In the genomic region with DNA sequence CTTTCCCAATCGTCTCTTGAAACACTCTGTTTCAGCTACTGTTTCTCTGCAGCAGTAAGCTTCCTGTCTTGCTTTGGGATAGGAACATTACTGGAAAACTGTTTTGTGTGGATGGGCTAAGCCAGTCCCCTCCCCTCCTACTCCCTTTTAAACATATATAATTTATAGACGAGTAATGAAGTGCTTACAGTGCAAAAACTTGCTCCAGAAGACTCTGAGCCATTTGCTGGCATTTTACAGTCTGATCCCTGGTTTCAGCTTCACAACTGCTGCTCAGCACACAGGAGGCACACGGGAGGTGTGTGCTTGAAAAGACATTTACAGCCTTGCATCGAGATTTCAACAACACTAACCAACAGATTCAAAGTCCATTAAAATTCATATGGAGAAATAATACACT, we compare ENCODE assay signal across 25 mouse cellular contexts.
A peak's percentile ranks its signal among the peaks of the same experiment; 100 is the strongest.
DNase-seq lines count a peak whose midpoint lies in the region; ATAC-seq and TF ChIP-seq lines count a peak whose summit lies in the region.
"Had no signal": no experiment of that assay in that cellular context is flagged by ENCODE, and none has a peak within 500 bp of the region (broad histone marks: within the 10 kb centered on the region; RNA-seq: fewer than 3 reads in every experiment).

No protein-coding gene starts in this region.

- TF ChIP-seq CTCF in liver, adult 2 months (IDR thresholded peaks at IDR 0.05; ENCODE audit: low read depth, low read length) = no peak

- H3K79me2 ChIP-seq in liver, adult 2 months (ENCODE audit: control insufficient read depth, insufficient read depth, low read length) = no peaks in the 10 kb centered on the region

- no peak overlapping the region for H3K9ac ChIP-seq in intestine, embryonic 14.5 days (ENCODE audit: low read length)
- no peak overlapping the region for H3K9ac ChIP-seq in intestine, embryonic 16.5 days (ENCODE audit: low read depth, low read length)
- H3K9ac ChIP-seq in liver, adult 2 months (ENCODE audit: low read depth, low read length) = no peak overlapping the region
- no peak overlapping the region for H3K9ac ChIP-seq in liver, embryonic 11.5 days (ENCODE audit: low read depth, low read length)
- no peak overlapping the region for H3K9ac ChIP-seq in lung, embryonic 16.5 days (ENCODE audit: low read length)
- no peak overlapping the region for H3K9ac ChIP-seq in limb, embryonic 15.5 days
- H3K9ac ChIP-seq: forebrain, postnatal 0 days; heart, embryonic 15.5 days; hindbrain, embryonic 13.5 days had no signal

- no peak for TF ChIP-seq POLR2A in liver, adult 2 months (IDR thresholded peaks at IDR 0.05; ENCODE audit: extremely low read depth, insufficient read depth, low read length)

- peak overlapping the region; percentile 14; the same call in 1 of the 2 replicates for H3K27ac ChIP-seq in intestine, embryonic 14.5 days (ENCODE audit: low read depth)
- H3K27ac ChIP-seq in intestine, embryonic 16.5 days (ENCODE audit: low read length) = no peak overlapping the region
- no peak overlapping the region for H3K27ac ChIP-seq in liver, adult 2 months (replicated peaks; ENCODE audit: insufficient read depth, low read depth, low read length)
- H3K27ac ChIP-seq in liver, embryonic 11.5 days (ENCODE audit: low read depth, low read length) = no peak overlapping the region
- H3K27ac ChIP-seq in lung, embryonic 16.5 days (ENCODE audit: low read length) = no peak overlapping the region
- peak overlapping the region; percentile 60 for H3K27ac ChIP-seq in limb, embryonic 15.5 days
- H3K27ac ChIP-seq: gastrocnemius, adult 2 months; heart, embryonic 15.5 days; hindbrain, embryonic 10.5 days; hindbrain, embryonic 13.5 days had no signal

- no peak overlapping the region for H3K4me2 ChIP-seq in intestine, embryonic 14.5 days (ENCODE audit: low read length)
- no peak overlapping the region for H3K4me2 ChIP-seq in intestine, embryonic 16.5 days (ENCODE audit: low read depth, low read length)
- no peak overlapping the region for H3K4me2 ChIP-seq in liver, embryonic 11.5 days
- H3K4me2 ChIP-seq in lung, embryonic 16.5 days (ENCODE audit: low read depth, low read length) = no peak overlapping the region
- no peak overlapping the region for H3K4me2 ChIP-seq in limb, embryonic 15.5 days
- H3K4me2 ChIP-seq: heart, embryonic 11.5 days; heart, embryonic 15.5 days; hindbrain, embryonic 13.5 days had no signal

- no peaks in the 10 kb centered on the region for H3K36me3 ChIP-seq in intestine, embryonic 14.5 days (ENCODE audit: control insufficient read depth, insufficient read depth, low read length)
- no peaks in the 10 kb centered on the region for H3K36me3 ChIP-seq in intestine, embryonic 16.5 days (ENCODE audit: control insufficient read depth, insufficient read depth, low read length)
- no peaks in the 10 kb centered on the region for H3K36me3 ChIP-seq in liver, adult 2 months (ENCODE audit: control insufficient read depth, insufficient read depth, low read length)
- no peaks in the 10 kb centered on the region for H3K36me3 ChIP-seq in liver, embryonic 11.5 days (ENCODE audit: control insufficient read depth, insufficient read depth, low read length)
- H3K36me3 ChIP-seq in lung, embryonic 16.5 days (ENCODE audit: control insufficient read depth, insufficient read depth, low read length) = no peaks in the 10 kb centered on the region
- H3K36me3 ChIP-seq in limb, embryonic 15.5 days = no peaks in the 10 kb centered on the region
- H3K36me3 ChIP-seq: heart, embryonic 15.5 days; hindbrain, embryonic 10.5 days; hindbrain, embryonic 13.5 days had no signal

- no peak overlapping the region for H3K4me3 ChIP-seq in intestine, embryonic 14.5 days (ENCODE audit: low read depth, low read length)
- no peak overlapping the region for H3K4me3 ChIP-seq in intestine, embryonic 16.5 days (ENCODE audit: low read length)
- no peak overlapping the region for H3K4me3 ChIP-seq in liver, adult 2 months (ENCODE audit: insufficient read depth, low read depth, low read length)
- H3K4me3 ChIP-seq in liver, embryonic 11.5 days (ENCODE audit: low read depth, low read length) = no peak overlapping the region
- H3K4me3 ChIP-seq in lung, embryonic 16.5 days (ENCODE audit: low read length) = no peak overlapping the region
- no peak overlapping the region for H3K4me3 ChIP-seq in limb, embryonic 15.5 days
- H3K4me3 ChIP-seq: gastrocnemius, adult 2 months; heart, embryonic 15.5 days; hindbrain, embryonic 10.5 days; hindbrain, embryonic 13.5 days had no signal

- no peak for DNase-seq in intestine, embryonic 14.5 days (ENCODE audit: low spot score)
- peak; percentile 56 for DNase-seq in liver, adult 2 months (ENCODE audit: extremely low read depth, low read depth, low spot score)
- no peak for DNase-seq in liver, embryonic 11.5 days (ENCODE audit: low spot score)
- no peak for DNase-seq in lung, postnatal 4 days
- DNase-seq: adrenal gland, postnatal 10 days; adrenal gland, postnatal 36 days; cerebellum, adult 18-20 months; cerebellum, adult 9-10 months; cerebellum, postnatal 14 days; forebrain, postnatal 0 days; gastrocnemius, adult 2 months; gastrocnemius, postnatal 14 days; heart, adult 11 months; heart, postnatal 10 days; heart, postnatal 36 days had no signal

- H3K9me3 ChIP-seq in intestine, embryonic 14.5 days (ENCODE audit: control insufficient read depth, low read length) = no peaks in the 10 kb centered on the region
- no peaks in the 10 kb centered on the region for H3K9me3 ChIP-seq in intestine, embryonic 16.5 days (ENCODE audit: control insufficient read depth, low read length)
- no peaks in the 10 kb centered on the region for H3K9me3 ChIP-seq in liver, embryonic 11.5 days (ENCODE audit: control insufficient read depth, low read length)
- no peaks in the 10 kb centered on the region for H3K9me3 ChIP-seq in lung, embryonic 16.5 days (ENCODE audit: control insufficient read depth, low read length)
- no peaks in the 10 kb centered on the region for H3K9me3 ChIP-seq in limb, embryonic 15.5 days
- H3K9me3 ChIP-seq: heart, embryonic 15.5 days; hindbrain, embryonic 10.5 days; hindbrain, embryonic 13.5 days had no signal

- no peak for ATAC-seq in intestine, embryonic 14.5 days (replicated peaks; ENCODE audit: low FRiP score, low TSS enrichment, low read depth)
- no peak for ATAC-seq in intestine, embryonic 16.5 days
- no peak for ATAC-seq in liver, embryonic 11.5 days (replicated peaks; ENCODE audit: low FRiP score)
- peak; percentile 37; the same call in 1 of the 2 replicates for ATAC-seq in lung, embryonic 16.5 days (ENCODE audit: low read depth)
- ATAC-seq in limb, embryonic 15.5 days (ENCODE audit: insufficient number of reproducible peaks, low FRiP score, low TSS enrichment, low read depth) = no peak
- no peak for ATAC-seq in erythroblast, adult 5-6 weeks (replicated peaks; ENCODE audit: low FRiP score, poor library complexity, severe bottlenecking)
- ATAC-seq: forebrain, embryonic 14.5 days; forebrain, postnatal 0 days; Patski had no signal

- WGBS in intestine, embryonic 14.5 days = 21% methylated on average over 4 of the region's 4 CpGs
- 38% methylated on average over 4 of the region's 4 CpGs for WGBS in intestine, embryonic 16.5 days
- 26% methylated on average over 4 of the region's 4 CpGs for WGBS in liver, adult 2 months
- WGBS in liver, embryonic 11.5 days = 63% methylated on average over 4 of the region's 4 CpGs
- 33% methylated on average over 4 of the region's 4 CpGs for WGBS in lung, embryonic 16.5 days
- 9% methylated on average over 4 of the region's 4 CpGs for WGBS in limb, embryonic 15.5 days

- H3K27me3 ChIP-seq in intestine, embryonic 14.5 days (replicated peaks; ENCODE audit: control insufficient read depth, insufficient read depth, low read length) = no peaks in the 10 kb centered on the region
- no peaks in the 10 kb centered on the region for H3K27me3 ChIP-seq in intestine, embryonic 16.5 days (replicated peaks; ENCODE audit: control insufficient read depth, insufficient read depth, low read length)
- no peaks in the 10 kb centered on the region for H3K27me3 ChIP-seq in liver, adult 2 months (ENCODE audit: control insufficient read depth, insufficient read depth, low read length)
- no peaks in the 10 kb centered on the region for H3K27me3 ChIP-seq in liver, embryonic 11.5 days (replicated peaks; ENCODE audit: control insufficient read depth, insufficient read depth, low read length)
- H3K27me3 ChIP-seq in lung, embryonic 16.5 days (ENCODE audit: control insufficient read depth, insufficient read depth, low read depth, low read length) = no peaks in the 10 kb centered on the region
- no peaks in the 10 kb centered on the region for H3K27me3 ChIP-seq in limb, embryonic 15.5 days
- H3K27me3 ChIP-seq: heart, embryonic 15.5 days; hindbrain, embryonic 13.5 days; Patski had no signal

- H3K4me1 ChIP-seq in intestine, embryonic 14.5 days (replicated peaks; ENCODE audit: control insufficient read depth, insufficient read depth, low read length) = peaks cover 5% of the 10 kb centered on the region
- peaks cover 9% of the 10 kb centered on the region; the same call in 1 of the 2 replicates for H3K4me1 ChIP-seq in intestine, embryonic 16.5 days (ENCODE audit: control insufficient read depth, insufficient read depth, low read length)
- H3K4me1 ChIP-seq in liver, adult 2 months (ENCODE audit: control insufficient read depth, insufficient read depth, low read length) = peaks cover 2% of the 10 kb centered on the region; the same call in 1 of the 2 replicates
- H3K4me1 ChIP-seq in liver, embryonic 11.5 days (replicated peaks; ENCODE audit: control insufficient read depth, insufficient read depth, low read length) = no peaks in the 10 kb centered on the region
- H3K4me1 ChIP-seq in lung, embryonic 16.5 days (replicated peaks; ENCODE audit: control insufficient read depth, insufficient read depth, low read length) = peaks cover 18% of the 10 kb centered on the region
- peaks cover 23% of the 10 kb centered on the region for H3K4me1 ChIP-seq in limb, embryonic 15.5 days
- H3K4me1 ChIP-seq: hindbrain, embryonic 10.5 days; hindbrain, embryonic 13.5 days had no signal

Comparison
In these comparisons a context has a peak if more than half of its experiments do, and no peak if none do; other contexts are left out.
1. H3K27ac ChIP-seq: peak in intestine, embryonic 14.5 days (single experiment) and limb, embryonic 15.5 days (single experiment); none in intestine, embryonic 16.5 days (single experiment), liver, adult 2 months (single experiment), liver, embryonic 11.5 days (single experiment) and lung, embryonic 16.5 days (single experiment).